Mouse (Mus musculus) stomach, embryonic 16.5 days (tissue): ENCODE data around the gene Hoxa6. TPM values are rescaled to one million over a fixed set of nuclear protein-coding genes. Genes with fewer than 3 reads are reported as not detected.

Experiments used
- ATAC-seq: fragments of 200-750 bp; cut with Nextera tagmentation; 2 replicates; pipeline ENCODE4 v1.8.0; 2017; ENCODE audit warnings: moderate number of reproducible peaks, moderate TSS enrichment; ENCODE audit not compliant: insufficient read depth, low FRiP score
- H3K27ac ChIP-seq: fragments of 300-500 bp; sonication (generic); 2 replicates; pipeline ENCODE4 v1.5.1; 2014; ENCODE audit warnings: low read length
- H3K27me3 ChIP-seq: fragments of 300-500 bp; sonication (generic); 2 replicates; pipeline ENCODE4 v1.6.1; 2014; ENCODE audit warnings: low read length, control low read depth, mixed read lengths; ENCODE audit not compliant: control insufficient read depth, insufficient read depth
- H3K36me3 ChIP-seq: fragments of 300-500 bp; sonication (generic); 2 replicates; pipeline ENCODE4 v1.6.1; 2014; ENCODE audit warnings: low read length; ENCODE audit not compliant: control insufficient read depth, insufficient read depth
- H3K4me1 ChIP-seq: fragments of 300-500 bp; sonication (generic); 2 replicates; pipeline ENCODE4 v1.6.1; 2014; ENCODE audit warnings: low read length, control low read depth, mixed read lengths; ENCODE audit not compliant: control insufficient read depth, insufficient read depth
- H3K4me2 ChIP-seq: fragments of 300-500 bp; sonication (generic); 2 replicates; pipeline ENCODE4 v1.6.1; 2014; ENCODE audit warnings: low read depth, low read length, mixed read lengths
- H3K4me3 ChIP-seq: fragments of 300-500 bp; sonication (generic); replicated peaks from 2 replicates; pipeline ENCODE4 v1.5.1; 2014; ENCODE audit warnings: mild to moderate bottlenecking, low read length
- H3K9ac ChIP-seq: fragments of 300-500 bp; sonication (generic); 2 replicates; pipeline ENCODE4 v1.6.1; 2014; ENCODE audit warnings: low read length
- H3K9me3 ChIP-seq: fragments of 300-500 bp; sonication (generic); replicated peaks from 2 replicates; pipeline ENCODE4 v1.6.1; 2016; ENCODE audit warnings: low read length, control low read depth; ENCODE audit not compliant: control insufficient read depth
- WGBS: fragments of 180-500 bp; shearing (Covaris S2); extraction: QIAGEN DNeasy Blood & Tissue Kit; methylation state at CpG from one replicate; pipeline ENCODE4 v1.1.7; 2014; 5-methylcytosine and 5-hydroxymethylcytosine counted together
- polyA plus RNA-seq: library from polyadenylated mRNA; unstranded; fragments of >200 nt; fragmentation: Nextera tagmentation; extraction: Ambion mirVana; gene quantifications from 2 replicates; pipeline ENCODE4 v1.2.1, GENCODE M21; 2015

The Hoxa6 gene
- polyA plus RNA-seq, 1 experiment from 2014 or later = 1.3 TPM

DNA sequence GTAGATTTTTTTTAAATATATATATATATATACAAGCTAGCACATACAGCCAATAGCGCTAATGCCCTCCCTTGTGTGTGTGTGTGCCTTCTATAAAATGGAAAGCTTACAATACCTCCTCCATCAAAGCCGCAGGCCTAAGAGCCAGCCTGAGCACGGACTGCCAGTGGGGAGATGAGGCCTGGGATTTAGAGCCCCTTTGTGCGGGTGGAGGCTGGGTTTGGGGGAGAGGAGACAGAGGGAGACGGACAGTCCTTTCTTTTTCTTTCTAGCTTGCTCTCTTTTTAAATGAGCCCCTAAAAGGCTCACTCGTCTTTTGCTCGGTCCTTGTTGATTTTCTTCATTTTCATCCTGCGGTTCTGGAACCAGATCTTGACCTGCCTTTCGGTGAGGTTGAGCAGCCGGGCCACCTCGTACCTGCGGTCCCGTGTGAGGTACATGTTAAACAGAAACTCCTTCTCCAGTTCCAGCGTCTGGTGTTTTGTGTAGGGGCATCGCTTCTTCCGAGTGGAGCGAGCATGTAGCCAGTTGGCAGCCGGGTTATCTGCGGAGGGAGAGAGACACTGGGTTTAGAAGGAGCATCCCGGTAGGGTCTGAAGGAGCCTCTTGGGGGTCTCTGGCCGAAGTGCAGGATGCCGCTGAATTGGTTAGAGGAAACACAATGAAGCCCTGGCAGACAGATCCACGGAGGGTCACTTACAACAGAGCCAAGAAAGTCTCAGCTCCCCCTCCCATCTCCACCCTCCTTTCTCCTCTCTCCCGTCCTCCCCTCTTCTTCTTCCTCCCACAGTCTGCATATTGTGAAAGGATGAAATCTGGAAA lies 15.6 kb upstream of the Hoxa6 start:
- H3K4me1 ChIP-seq = peaks cover 4% of the 10 kb centered on the region; the same call in 1 of the 2 replicates
- H3K4me2 ChIP-seq = peak overlapping the region; percentile 25; the same call in 1 of the 2 replicates
- no peak overlapping the region; the same call in 1 of the 2 replicates for H3K9ac ChIP-seq
- ATAC-seq = no peak
- 9% methylated on average over 24 of the region's 24 CpGs for WGBS
- H3K4me3 ChIP-seq = peak overlapping the region; percentile 19; the same call in 1 of the 2 replicates
- peaks cover 91% of the 10 kb centered on the region for H3K27me3 ChIP-seq
- H3K36me3 ChIP-seq = no peaks in the 10 kb centered on the region
- H3K27ac ChIP-seq = no peak overlapping the region
- no peaks in the 10 kb centered on the region for H3K9me3 ChIP-seq

DNA sequence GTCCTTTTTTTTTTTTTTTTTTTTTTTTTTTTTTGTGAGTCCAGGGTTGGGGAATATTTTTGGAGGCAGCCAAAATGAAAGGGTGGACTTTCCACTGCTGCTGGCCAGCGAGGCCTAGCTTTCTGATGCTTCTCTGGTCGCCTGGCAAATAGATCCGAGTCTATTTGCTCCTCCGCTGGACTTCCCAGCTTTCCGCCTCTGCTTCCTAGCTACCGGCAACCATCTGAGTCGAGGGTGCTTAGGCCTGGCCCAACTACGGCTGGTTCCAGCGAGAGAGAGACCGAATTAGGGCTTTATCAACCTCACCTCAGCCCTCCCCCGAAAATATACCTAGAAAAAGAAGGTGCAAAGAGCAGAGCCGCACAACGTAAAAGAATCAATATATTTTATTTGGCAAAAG lies 14.2 kb upstream of the Hoxa6 start:
- H3K4me3 ChIP-seq = no peak overlapping the region; the same call in 1 of the 2 replicates
- no peaks in the 10 kb centered on the region for H3K36me3 ChIP-seq
- no peak for ATAC-seq
- H3K9me3 ChIP-seq = no peaks in the 10 kb centered on the region
- peaks cover 7% of the 10 kb centered on the region; the same call in 1 of the 2 replicates for H3K4me1 ChIP-seq
- H3K9ac ChIP-seq = no peak overlapping the region
- H3K27ac ChIP-seq = no peak overlapping the region
- H3K27me3 ChIP-seq = peaks cover 94% of the 10 kb centered on the region
- no peak overlapping the region for H3K4me2 ChIP-seq
- WGBS = 40% methylated on average over 13 of the region's 13 CpGs

DNA sequence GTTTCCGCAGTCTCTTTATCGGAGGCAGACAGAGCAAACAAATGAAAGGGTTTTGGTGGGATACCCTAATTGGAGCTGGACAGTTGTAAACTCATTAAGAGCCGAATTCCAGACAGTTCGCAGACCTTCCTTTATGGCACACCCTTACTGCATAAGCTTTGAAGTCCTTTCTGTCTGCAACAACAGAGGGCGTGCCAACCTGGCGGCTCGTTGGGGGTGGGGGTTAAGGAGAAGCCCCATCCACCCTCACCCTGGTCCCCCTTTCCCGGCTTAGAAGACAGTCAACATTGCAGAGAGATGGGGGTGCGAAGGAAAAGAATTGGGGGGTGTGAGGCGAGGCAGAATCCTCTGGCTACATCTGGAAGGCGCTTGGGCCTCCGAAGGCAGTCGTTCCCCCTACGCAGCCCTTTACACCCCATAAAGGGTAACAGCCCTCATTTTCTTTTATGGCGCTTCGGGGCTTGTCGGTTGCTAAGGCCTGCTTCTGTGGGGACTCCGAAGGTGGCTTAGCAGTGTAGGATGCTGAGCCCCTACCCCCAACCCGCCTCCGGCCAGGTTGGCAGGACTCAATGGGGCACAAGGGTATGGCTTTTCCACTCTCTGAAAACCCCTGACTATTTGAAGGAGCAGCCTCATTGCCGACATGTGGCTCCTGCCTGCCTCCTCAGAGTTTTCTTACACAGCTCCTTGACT lies 13.6 kb upstream of the Hoxa6 start:
- Histone ChIP-seq H3K9ac (no peak overlapping the region), H3K4me3 (peak overlapping the region; percentile 69), H3K9me3 (no peaks in the 10 kb centered on the region), H3K27ac (peak overlapping the region; percentile 30; the same call in 1 of the 2 replicates), H3K36me3 (no peaks in the 10 kb centered on the region), H3K4me1 (peaks cover 8% of the 10 kb centered on the region; the same call in 1 of the 2 replicates), H3K4me2 (peak overlapping the region; percentile 97), H3K27me3 (peaks cover 93% of the 10 kb centered on the region)
- 20% methylated on average over 21 of the region's 21 CpGs for WGBS
- 0 out of 2 replicates have a peak, but pooled peaks have one; percentile 1 for ATAC-seq

DNA sequence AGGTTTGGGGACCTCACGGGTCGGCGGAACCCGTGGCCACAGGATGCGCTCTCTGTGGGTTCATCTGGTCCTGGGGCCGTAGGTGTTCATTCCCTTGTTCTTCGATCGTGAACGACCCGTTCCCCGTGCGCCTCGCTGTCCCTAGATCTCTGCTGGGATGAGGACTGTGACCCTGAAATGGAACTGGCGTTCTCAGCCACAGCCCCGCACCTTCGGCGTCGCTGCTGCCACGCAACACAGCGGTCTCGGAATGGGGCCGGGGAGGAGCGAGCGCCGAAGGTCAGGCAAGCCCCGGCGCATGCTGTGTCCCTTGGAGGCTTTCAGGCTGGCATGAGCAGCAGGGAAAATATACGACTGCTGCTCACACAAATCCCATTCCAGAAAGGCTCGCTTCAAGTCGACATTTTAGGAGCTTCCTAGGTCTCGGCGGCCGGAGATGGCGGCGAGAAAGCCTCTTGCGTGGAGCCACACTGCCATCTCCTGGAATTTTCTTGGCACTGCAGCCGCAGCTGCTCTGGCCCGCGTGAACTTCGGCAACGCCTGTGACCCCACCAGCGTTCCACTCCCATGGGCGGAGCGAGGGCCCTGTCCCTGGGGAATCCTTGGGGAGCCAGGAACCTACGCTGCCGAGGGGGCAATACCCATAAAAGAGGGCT lies 12.9 kb upstream of the Hoxa6 start, which contains the start of gene Hoxa7:
Gene Hoxa7, minus strand, starts transcription at position 518 of the 656 bp plus-strand sequence.
- Histone ChIP-seq H3K27me3 (peaks cover 90% of the 10 kb centered on the region), H3K4me2 (peak within 1 kb of the TSS; percentile 97)

DNA sequence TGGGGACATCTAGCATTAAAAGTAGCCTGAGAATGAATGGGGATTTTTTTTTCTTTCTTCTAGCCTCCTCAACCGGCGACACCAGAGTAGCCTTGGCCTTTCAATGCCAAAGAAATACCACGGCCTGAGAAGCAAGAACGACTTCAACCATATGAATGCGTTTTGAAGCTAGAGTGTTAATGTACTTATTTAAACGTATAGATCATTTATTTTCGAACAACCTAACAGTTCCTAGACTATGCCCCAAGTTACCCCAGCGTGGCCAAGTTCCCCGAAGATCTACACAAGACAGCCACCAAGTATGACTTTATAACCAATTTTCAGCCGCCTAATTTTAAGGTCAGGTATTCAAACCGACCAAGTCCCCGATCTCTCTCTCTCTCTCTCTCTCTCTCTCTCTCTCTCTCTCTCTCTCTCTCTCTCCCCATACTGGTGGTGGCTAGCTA lies 12.4 kb upstream of the Hoxa6 start:
- WGBS = 19% methylated on average over 12 of the region's 12 CpGs
- peak overlapping the region; percentile 70; the same call in 1 of the 2 replicates for H3K27ac ChIP-seq

More for the DNA sequence above, 12.9 kb upstream of the Hoxa6 start, which contains the start of gene Hoxa7:
- H3K9ac ChIP-seq = peak within 1 kb of the TSS; percentile 82
- H3K4me1 ChIP-seq = peaks cover 8% of the 10 kb centered on the region; the same call in 1 of the 2 replicates
- H3K4me3 ChIP-seq = peak within 1 kb of the TSS; percentile 69
- peak; percentile 60; the same call in 1 of the 2 replicates for ATAC-seq
- H3K27ac ChIP-seq = peak within 1 kb of the TSS; percentile 70
- no peaks in the 10 kb centered on the region for H3K9me3 ChIP-seq
- WGBS = 1% methylated on average over 46 of the region's 46 CpGs
- H3K36me3 ChIP-seq = no peaks in the 10 kb centered on the region

DNA sequence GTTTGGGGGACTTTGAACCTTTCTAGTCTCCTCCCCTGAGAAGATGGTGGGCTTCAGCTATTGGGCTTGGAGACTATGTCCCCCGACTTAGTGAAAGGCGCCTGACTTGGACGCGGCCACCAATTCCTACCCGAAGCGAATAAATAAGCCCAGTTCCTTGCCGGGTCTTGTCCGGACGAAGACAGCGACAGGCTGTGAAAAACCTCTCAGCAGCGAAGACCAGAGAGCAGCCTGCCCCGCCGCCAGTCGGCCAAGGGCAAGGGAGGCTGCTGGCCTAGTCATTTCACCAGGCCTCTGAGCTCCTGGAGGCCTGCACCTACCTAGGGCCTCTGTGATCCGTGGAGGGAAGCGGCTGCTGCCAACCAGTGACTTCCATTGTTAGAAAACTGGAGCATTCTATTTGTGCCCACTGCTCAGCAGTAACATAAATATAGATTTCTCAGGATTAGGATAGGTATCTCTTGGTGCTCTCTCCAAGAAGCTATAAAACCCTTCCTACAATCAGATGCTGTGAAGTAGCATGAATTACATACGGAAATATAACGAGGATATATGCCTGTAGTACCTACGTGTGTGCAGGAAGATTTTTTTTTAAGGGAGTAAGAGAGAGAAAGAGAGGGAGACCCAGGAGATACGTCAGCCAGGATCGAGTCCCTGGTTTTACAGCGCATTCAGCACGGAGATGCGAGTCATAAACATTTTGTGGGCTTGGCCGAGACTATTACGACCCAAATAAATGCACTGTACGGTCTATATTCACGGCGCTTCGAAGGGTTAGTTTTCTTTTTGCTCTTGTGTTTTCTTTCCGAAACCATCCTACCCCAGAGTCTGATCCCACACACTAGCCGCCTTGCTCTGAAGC lies 11.7 kb upstream of the Hoxa6 start:
- 34% methylated on average over 32 of the region's 32 CpGs for WGBS
- H3K9ac ChIP-seq = peak overlapping the region; percentile 35
- H3K27me3 ChIP-seq = peaks cover 88% of the 10 kb centered on the region
- H3K9me3 ChIP-seq = no peaks in the 10 kb centered on the region
- peak overlapping the region; percentile 69 for H3K4me3 ChIP-seq
- peaks cover 8% of the 10 kb centered on the region; the same call in 1 of the 2 replicates for H3K4me1 ChIP-seq
- peak overlapping the region; percentile 97 for H3K4me2 ChIP-seq
- no peaks in the 10 kb centered on the region for H3K36me3 ChIP-seq
- ATAC-seq = no peak
- H3K27ac ChIP-seq = 0 out of 2 replicates have a peak overlapping the region, but pooled peaks have one; percentile 3

More for the DNA sequence above, 12.4 kb upstream of the Hoxa6 start:
- Histone ChIP-seq H3K4me2 (peak overlapping the region; percentile 97), H3K9me3 (no peaks in the 10 kb centered on the region), H3K4me1 (peaks cover 8% of the 10 kb centered on the region; the same call in 1 of the 2 replicates), H3K4me3 (peak overlapping the region; percentile 69), H3K9ac (peak overlapping the region; percentile 82), H3K27me3 (peaks cover 90% of the 10 kb centered on the region), H3K36me3 (no peaks in the 10 kb centered on the region)
- ATAC-seq = no peak

DNA sequence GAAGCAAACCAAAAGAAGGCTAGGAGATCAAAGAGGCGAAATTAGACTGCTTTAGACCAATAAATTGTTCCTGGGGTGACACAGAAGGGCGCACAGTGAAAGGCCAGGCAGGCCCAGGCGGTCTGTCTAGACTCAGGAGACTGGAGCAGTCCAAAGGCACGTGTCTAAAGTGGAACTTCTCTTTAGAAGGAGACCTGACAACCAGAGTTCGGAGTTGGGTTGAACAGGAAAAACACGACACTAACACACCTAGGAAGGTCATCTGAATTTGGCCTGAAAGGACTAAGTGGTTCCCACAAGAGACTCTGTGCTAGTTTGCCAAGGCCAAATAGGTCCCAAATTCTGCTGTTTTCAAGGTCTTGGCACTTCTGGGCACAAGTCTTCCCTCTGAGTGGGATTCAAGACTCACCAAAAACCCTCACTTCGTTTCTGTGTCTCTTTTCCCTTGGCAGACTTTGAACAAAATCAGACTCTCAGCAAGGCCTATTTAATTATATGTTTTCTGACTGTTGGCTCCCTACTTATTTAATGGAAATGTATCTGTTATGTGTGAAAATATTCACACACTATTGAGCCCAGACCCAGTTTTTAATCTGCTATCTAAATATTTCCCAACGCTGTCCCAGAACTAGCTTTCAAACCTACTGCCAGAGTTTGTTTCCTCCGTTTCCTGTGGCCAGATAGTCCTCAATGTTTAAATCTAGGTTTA lies 10.9 kb upstream of the Hoxa6 start:
- Histone ChIP-seq H3K9me3 (no peaks in the 10 kb centered on the region), H3K4me1 (peaks cover 8% of the 10 kb centered on the region; the same call in 1 of the 2 replicates), H3K4me3 (no peak overlapping the region; the same call in 1 of the 2 replicates), H3K4me2 (peak overlapping the region; percentile 97; the same call in 1 of the 2 replicates), H3K9ac (0 out of 2 replicates have a peak overlapping the region, but pooled peaks have one; percentile 35), H3K27me3 (peaks cover 89% of the 10 kb centered on the region), H3K36me3 (no peaks in the 10 kb centered on the region), H3K27ac (0 out of 2 replicates have a peak overlapping the region, but pooled peaks have one; percentile 3)
- no peak for ATAC-seq
- WGBS = 44% methylated on average over 9 of the region's 9 CpGs
